Mouse (Mus musculus) heart, postnatal 0 days (tissue): ENCODE results near the gene Mast4. TPM values are rescaled to one million over a fixed set of nuclear protein-coding genes. Genes with fewer than 3 reads are reported as not detected.

Experiments
- ATAC-seq: fragments of 200-750 bp; cut with Nextera tagmentation; 2 replicates; pipeline ENCODE4 v1.8.0; 2017; ENCODE audit warnings: low read depth, moderate number of reproducible peaks, moderate library complexity; ENCODE audit not compliant: insufficient read depth
- DNase-seq: peaks from one replicate; pipeline ENCODE4 v3.0.0-alpha.2; 2016; ENCODE audit warnings: low spot score
- H3K27ac ChIP-seq: fragments of 300-500 bp; sonication (generic); 2 replicates; pipeline ENCODE4 v1.5.1; 2014; ENCODE audit warnings: low read depth, mild to moderate bottlenecking
- H3K27me3 ChIP-seq: fragments of 300-500 bp; sonication (generic); 2 replicates; pipeline ENCODE4 v1.6.1; 2014; ENCODE audit warnings: low read length, mixed read lengths; ENCODE audit not compliant: control insufficient read depth, insufficient read depth
- H3K36me3 ChIP-seq: fragments of 300-500 bp; sonication (generic); replicated peaks from 2 replicates; pipeline ENCODE4 v1.6.1; 2014; ENCODE audit warnings: low read length, mixed read lengths; ENCODE audit not compliant: control insufficient read depth, insufficient read depth
- H3K4me1 ChIP-seq: fragments of 300-500 bp; sonication (generic); 2 replicates; pipeline ENCODE4 v1.6.1; 2014; ENCODE audit warnings: antibody characterized with exemption; ENCODE audit not compliant: control insufficient read depth, insufficient read depth
- H3K4me2 ChIP-seq: fragments of 300-500 bp; sonication (generic); 2 replicates; pipeline ENCODE4 v1.6.1; 2014; ENCODE audit warnings: low read depth, mild to moderate bottlenecking, low read length, moderate library complexity
- H3K4me3 ChIP-seq: fragments of 300-500 bp; sonication (generic); 2 replicates; pipeline ENCODE4 v1.5.1; 2014; ENCODE audit warnings: low read depth, low read length
- H3K9ac ChIP-seq: fragments of 300-500 bp; sonication (generic); replicated peaks from 2 replicates; pipeline ENCODE4 v1.6.1; 2014; ENCODE audit warnings: low read depth, low read length, mixed read lengths
- H3K9me3 ChIP-seq: fragments of 300-500 bp; sonication (generic); replicated peaks from 2 replicates; pipeline ENCODE4 v1.6.1; 2016; ENCODE audit warnings: low read length; ENCODE audit not compliant: control insufficient read depth
- CTCF ChIP-seq: IDR thresholded peaks from 2 replicates; pipeline ENCODE4 v1.5.1; 2016; ENCODE audit warnings: antibody characterized with exemption, control low read depth, low read depth
- EP300 ChIP-seq: IDR thresholded peaks from 2 replicates; pipeline ENCODE4 v1.6.1; 2016; ENCODE audit warnings: antibody characterized with exemption, low read depth
- WGBS: fragments of 180-500 bp; shearing (Covaris S2); extraction: QIAGEN DNeasy Blood & Tissue Kit; methylation state at CpG from one replicate; pipeline ENCODE4 v1.1.7; 2014; 5-methylcytosine and 5-hydroxymethylcytosine counted together
- polyA plus RNA-seq: library from polyadenylated mRNA; unstranded; fragments of >200 nt; fragmentation: Nextera tagmentation; extraction: Ambion mirVana; gene quantifications from 2 replicates; pipeline ENCODE4 v1.2.1, GENCODE M21; 2015
- total RNA-seq: library from RNA; depleted of rRNA; stranded (reverse); fragments of >200 nt; gene quantifications from 2 replicates; pipeline ENCODE4 v1.2.3, GENCODE M21; 2014; ENCODE audit warnings: low replicate concordance

Gene Mast4
- total and polyA plus RNA-seq, 2 experiments from 2014 or later, result 26.7 to 35.5 TPM

DNA sequence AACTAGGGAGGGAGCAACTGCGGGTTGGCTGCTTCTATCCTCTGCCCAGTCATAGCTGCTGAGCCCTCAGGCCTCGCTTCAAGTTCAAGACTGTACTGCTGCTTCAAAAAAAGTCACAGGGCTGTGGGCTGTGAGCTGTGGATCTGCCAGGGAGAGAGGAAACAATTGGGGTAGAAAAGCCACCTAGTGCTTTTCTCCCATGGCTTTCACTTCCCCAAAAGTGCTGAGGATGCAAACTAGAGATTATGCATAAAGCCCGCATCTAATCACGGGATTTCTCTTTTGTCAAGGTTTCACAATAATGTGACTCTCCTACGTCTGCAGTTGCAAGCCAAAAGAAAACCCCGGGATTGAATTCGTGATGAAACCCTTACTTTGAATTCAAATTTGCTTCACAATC is 268.9 kb downstream of the Mast4 start:
- ATAC-seq (no peak), DNase-seq (no peak)
- no peak for TF ChIP-seq CTCF
- TF ChIP-seq EP300, result no peak
- Histone ChIP-seq H3K9ac (no peak overlapping the region), H3K4me2 (no peak overlapping the region), H3K4me1 (peaks cover 7% of the 10 kb centered on the region), H3K4me3 (no peak overlapping the region), H3K27ac (no peak overlapping the region), H3K27me3 (no peaks in the 10 kb centered on the region), H3K36me3 (no peaks in the 10 kb centered on the region), H3K9me3 (no peaks in the 10 kb centered on the region)
- 63% methylated on average over 7 of the region's 7 CpGs for WGBS

DNA sequence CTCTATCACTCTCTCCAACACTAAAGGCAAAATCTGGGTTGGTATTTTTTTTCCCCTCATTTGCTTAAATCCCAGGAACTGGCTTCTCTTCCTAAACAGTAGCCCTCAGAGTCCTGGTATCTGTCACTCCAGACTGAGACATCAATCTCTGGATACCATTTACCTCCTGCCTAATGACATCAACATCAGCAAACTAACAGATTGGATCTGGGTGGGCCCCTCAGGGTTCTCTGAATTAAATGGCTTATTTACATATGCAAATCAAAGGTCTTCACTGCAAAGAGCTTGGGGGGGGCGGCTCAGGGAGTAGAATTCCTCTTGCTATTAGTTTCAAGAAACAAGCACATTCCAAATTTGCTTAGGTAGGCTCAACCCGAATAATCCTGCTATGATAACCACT is 272.6 kb downstream of the Mast4 start:
- no peak overlapping the region for H3K9ac ChIP-seq
- no peak overlapping the region for H3K4me2 ChIP-seq
- H3K9me3 ChIP-seq, result no peaks in the 10 kb centered on the region
- WGBS, result 84% methylated on average over 2 of the region's 2 CpGs
- ATAC-seq (no peak), DNase-seq (no peak)
- H3K27ac ChIP-seq, result no peak overlapping the region
- peaks cover 7% of the 10 kb centered on the region for H3K4me1 ChIP-seq
- no peaks in the 10 kb centered on the region for H3K27me3 ChIP-seq
- TF ChIP-seq EP300 (no peak), CTCF (no peak)
- no peak overlapping the region for H3K4me3 ChIP-seq
- H3K36me3 ChIP-seq, result no peaks in the 10 kb centered on the region

DNA sequence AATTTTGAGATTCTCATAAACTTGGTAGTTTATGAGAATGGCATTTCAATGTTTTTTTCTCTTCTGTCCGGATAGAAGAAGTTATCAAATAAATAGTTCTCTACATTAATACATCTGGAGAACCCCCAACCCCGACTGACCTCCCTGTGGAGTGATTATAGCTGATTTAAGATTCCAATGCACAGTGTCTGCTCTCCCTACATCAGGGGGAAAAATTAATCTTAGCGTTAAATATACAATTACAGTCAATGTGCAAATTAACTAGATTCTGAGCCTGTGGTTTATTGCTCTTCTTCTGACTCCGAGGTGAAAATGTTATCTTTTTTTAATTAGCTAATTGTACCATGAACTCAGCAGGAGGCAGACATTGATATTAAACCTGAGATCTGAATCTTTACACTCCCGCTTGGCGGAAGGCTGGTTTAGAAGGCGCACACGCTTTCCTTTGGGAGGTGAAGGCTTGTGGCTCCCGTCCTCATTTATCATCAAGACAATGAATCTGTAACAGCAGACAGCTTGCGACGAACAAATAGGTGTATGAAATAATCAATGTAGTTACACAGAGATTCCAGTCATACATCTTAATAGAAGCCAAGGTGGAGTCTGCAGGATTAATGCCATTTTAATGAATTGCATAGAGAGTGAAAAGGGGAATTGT is 274.2 kb downstream of the Mast4 start:
- H3K4me3 ChIP-seq, result no peak overlapping the region
- 82% methylated on average over 11 of the region's 11 CpGs for WGBS
- peaks cover 3% of the 10 kb centered on the region for H3K4me1 ChIP-seq
- TF ChIP-seq EP300, result no peak
- TF ChIP-seq CTCF, result no peak
- H3K9me3 ChIP-seq, result no peaks in the 10 kb centered on the region
- ATAC-seq (no peak), DNase-seq (no peak)
- no peaks in the 10 kb centered on the region for H3K36me3 ChIP-seq
- H3K4me2 ChIP-seq, result no peak overlapping the region
- H3K27ac ChIP-seq, result no peak overlapping the region
- no peaks in the 10 kb centered on the region for H3K27me3 ChIP-seq
- no peak overlapping the region for H3K9ac ChIP-seq

DNA sequence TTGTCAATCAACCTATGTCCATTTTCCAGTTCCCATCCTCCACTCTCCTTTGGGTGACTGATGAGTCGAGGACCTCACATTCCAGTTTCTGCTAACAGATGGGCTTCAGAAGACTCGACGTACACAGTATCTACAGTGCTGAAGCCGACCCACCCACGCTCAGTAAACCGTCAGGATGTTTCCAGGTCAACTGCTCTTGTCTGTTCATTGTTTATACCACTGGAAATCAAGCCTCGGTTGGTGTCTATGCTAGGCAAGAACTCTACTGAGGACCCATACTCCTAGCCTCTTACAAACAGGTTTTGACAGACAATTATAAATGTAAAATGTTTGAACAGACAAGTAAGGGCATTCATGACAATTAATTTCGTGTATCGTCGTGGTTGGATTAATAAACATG is 277.8 kb downstream of the Mast4 start:
- no peaks in the 10 kb centered on the region for H3K27me3 ChIP-seq
- H3K4me3 ChIP-seq, result no peak overlapping the region
- peak overlapping the region; percentile 15; the same call in 1 of the 2 replicates for H3K27ac ChIP-seq
- no peaks in the 10 kb centered on the region for H3K36me3 ChIP-seq
- no peak overlapping the region for H3K9ac ChIP-seq
- no peak for TF ChIP-seq CTCF
- no peak for TF ChIP-seq EP300
- H3K4me2 ChIP-seq, result no peak overlapping the region
- ATAC-seq, result no peak
- H3K4me1 ChIP-seq, result no peaks in the 10 kb centered on the region; the same call in 1 of the 2 replicates
- 55% methylated on average over 10 of the region's 10 CpGs for WGBS
- no peak for DNase-seq
- H3K9me3 ChIP-seq, result no peaks in the 10 kb centered on the region

DNA sequence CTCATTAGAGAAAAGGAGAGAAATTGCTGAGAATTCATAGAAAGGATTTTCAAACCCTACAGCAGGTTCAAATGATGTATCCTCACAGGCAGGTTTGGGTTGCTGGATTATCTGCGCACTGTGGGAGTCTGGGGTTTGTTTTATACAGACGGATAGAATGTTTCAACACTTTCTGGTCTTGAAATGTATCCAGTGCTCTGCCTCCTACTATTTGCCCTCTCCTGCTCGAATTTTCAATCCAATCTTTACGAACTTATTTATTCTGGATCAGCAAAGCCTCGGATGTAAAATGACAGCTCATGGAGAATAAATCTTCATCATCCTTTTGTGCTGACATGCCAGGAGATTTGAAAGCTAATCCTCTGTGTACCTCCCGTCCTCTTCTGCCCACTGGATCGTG is 281.6 kb downstream of the Mast4 start:
- whole genome bisulfite sequencing, result 62% methylated on average over 7 of the region's 7 CpGs
- H3K4me1 ChIP-seq, result peaks cover 7% of the 10 kb centered on the region
- TF ChIP-seq EP300 (no peak), CTCF (no peak)
- no peaks in the 10 kb centered on the region for H3K9me3 ChIP-seq
- no peak overlapping the region for H3K4me2 ChIP-seq
- no peak overlapping the region for H3K27ac ChIP-seq
- ATAC-seq (no peak), DNase-seq (no peak)
- H3K27me3 ChIP-seq, result no peaks in the 10 kb centered on the region
- peaks cover 7% of the 10 kb centered on the region; the same call in 1 of the 2 replicates for H3K36me3 ChIP-seq
- H3K9ac ChIP-seq, result no peak overlapping the region
- no peak overlapping the region for H3K4me3 ChIP-seq

DNA sequence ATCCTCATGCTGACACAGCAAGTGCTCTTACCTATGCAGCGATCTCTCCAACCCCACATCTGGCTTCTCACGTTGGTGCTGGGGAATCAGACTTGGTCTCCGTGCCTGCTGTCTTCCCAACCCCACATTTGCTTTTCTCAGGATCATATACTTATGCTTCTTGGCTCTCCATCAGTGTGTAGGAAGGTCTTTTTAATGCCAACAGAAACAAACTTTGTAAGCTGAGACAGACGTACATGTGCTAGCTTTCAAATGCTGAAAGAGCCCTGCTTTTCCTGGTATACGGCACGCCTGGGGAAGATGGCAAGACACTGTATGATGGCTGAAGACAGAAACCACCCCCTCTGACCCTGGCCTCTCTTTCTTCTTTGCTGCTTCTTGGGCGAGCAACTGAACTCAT is 285.3 kb downstream of the Mast4 start:
- Histone ChIP-seq H3K36me3 (peaks cover 7% of the 10 kb centered on the region; the same call in 1 of the 2 replicates), H3K4me3 (no peak overlapping the region), H3K27me3 (no peaks in the 10 kb centered on the region), H3K9ac (no peak overlapping the region), H3K27ac (no peak overlapping the region), H3K9me3 (no peaks in the 10 kb centered on the region), H3K4me2 (no peak overlapping the region), H3K4me1 (peaks cover 7% of the 10 kb centered on the region)
- ATAC-seq (no peak), DNase-seq (no peak)
- TF ChIP-seq CTCF (no peak), EP300 (no peak)
- WGBS, result 78% methylated on average over 7 of the region's 7 CpGs
